Mouse (Mus musculus): ENCODE data around the gene Mrps27.

DNA sequence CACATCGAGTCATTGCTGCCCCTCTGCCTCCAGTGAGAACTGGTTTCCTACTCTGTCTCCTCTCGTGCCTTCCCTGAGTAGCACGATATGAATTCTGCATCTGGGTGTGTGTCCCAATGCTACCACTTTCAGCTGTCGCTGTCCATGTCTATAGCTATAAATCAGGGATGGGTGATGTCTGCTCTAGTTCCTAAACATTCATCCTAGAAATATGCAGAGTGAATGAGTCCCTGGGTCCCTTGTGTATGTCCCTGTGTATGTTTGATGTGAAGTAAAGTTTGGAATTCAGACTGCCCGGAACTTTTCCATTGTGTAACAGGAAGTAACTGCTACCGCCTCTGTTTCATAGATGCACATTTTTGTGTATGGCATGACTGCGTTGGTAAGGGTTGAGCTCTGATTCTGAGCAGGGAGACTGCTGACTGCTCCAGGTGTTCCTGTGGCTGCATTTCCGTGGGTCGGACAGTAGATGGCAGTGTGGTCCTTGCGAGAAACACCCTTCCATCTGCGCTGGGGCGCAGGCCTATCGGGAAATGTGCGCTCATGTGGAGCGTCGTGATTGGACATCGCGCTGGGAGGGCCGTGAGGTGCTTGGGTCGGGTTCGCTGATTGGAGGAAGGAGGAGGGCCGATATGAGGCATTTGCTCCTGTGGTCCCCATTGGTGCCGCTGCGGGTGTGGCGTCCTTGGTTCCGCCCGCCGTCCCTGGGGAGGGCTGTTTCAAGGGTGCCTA, 8.3 kb downstream of the Mrps27 start:
- peak; percentile 88 for TF ChIP-seq CTCF (IDR thresholded peaks at IDR 0.05; ENCODE audit: control insufficient read depth, insufficient read depth, insufficient read length)
- TF ChIP-seq MYOD1 (IDR thresholded peaks at IDR 0.05; ENCODE audit: control insufficient read depth, insufficient read length, low read depth): peak; percentile 94

All from C2C12 (cell line).